Mouse (Mus musculus): ENCODE data around the gene Gabra1. TPM values are rescaled to one million over a fixed set of nuclear protein-coding genes. Genes with fewer than 3 reads are reported as not detected.

The Gabra1 gene
- not detected in 2 replicates for polyA plus RNA-seq (2012; rRNA removed)

- H3K36me3 ChIP-seq (ENCODE audit: control insufficient read depth, insufficient read depth, low read length) = no peaks in the 10 kb centered on the region
- DNase-seq = no peak
- H3K4me3 ChIP-seq (ENCODE audit: control insufficient read depth, insufficient read depth, low read length) = no peak within 1 kb of the TSS
- 9% methylated on average over 13 of the region's 13 CpGs for WGBS
- H3K27ac ChIP-seq (ENCODE audit: control insufficient read depth, insufficient read depth, low read length) = no peak within 1 kb of the TSS
- H3K27me3 ChIP-seq (ENCODE audit: control insufficient read depth, insufficient read depth, low read length) = no peaks in the 10 kb centered on the region
- H3K4me1 ChIP-seq (replicated peaks; ENCODE audit: control insufficient read depth, insufficient read depth, low read length) = no peaks in the 10 kb centered on the region
- no peak for TF ChIP-seq POLR2A (IDR thresholded peaks at IDR 0.05; ENCODE audit: control insufficient read depth, extremely low read depth, insufficient read depth, low read length, poor library complexity)
- no peak for TF ChIP-seq CTCF (IDR thresholded peaks at IDR 0.05; ENCODE audit: borderline replicate concordance, control insufficient read depth, extremely low read depth, insufficient read depth, low read length, poor library complexity)
Measured at GRCm38 (mm10) chr11:42182825-42183152, at the start of gene Gabra1. Gene Gabra1 (minus strand): TSS chr11:42182930.

- no peak overlapping the region for H3K27ac ChIP-seq (ENCODE audit: control insufficient read depth, insufficient read depth, low read length)
- no peaks in the 10 kb centered on the region for H3K36me3 ChIP-seq (ENCODE audit: control insufficient read depth, insufficient read depth, low read length)
- H3K4me3 ChIP-seq (ENCODE audit: control insufficient read depth, insufficient read depth, low read length) = no peak overlapping the region
- TF ChIP-seq CTCF (IDR thresholded peaks at IDR 0.05; ENCODE audit: borderline replicate concordance, control insufficient read depth, extremely low read depth, insufficient read depth, low read length, poor library complexity) (no peak), POLR2A (IDR thresholded peaks at IDR 0.05; ENCODE audit: control insufficient read depth, extremely low read depth, insufficient read depth, low read length, poor library complexity) (no peak)
- H3K27me3 ChIP-seq (ENCODE audit: control insufficient read depth, insufficient read depth, low read length) = no peaks in the 10 kb centered on the region
- no peaks in the 10 kb centered on the region for H3K4me1 ChIP-seq (replicated peaks; ENCODE audit: control insufficient read depth, insufficient read depth, low read length)
- WGBS = 9% methylated on average over 35 of the region's 35 CpGs
- no peak for DNase-seq
Measured at GRCm38 (mm10) chr11:42181973-42182824, 531 bp downstream of the Gabra1 start.

- Histone ChIP-seq H3K27me3 (ENCODE audit: control insufficient read depth, insufficient read depth, low read length) (no peaks in the 10 kb centered on the region), H3K36me3 (ENCODE audit: control insufficient read depth, insufficient read depth, low read length) (no peaks in the 10 kb centered on the region), H3K27ac (ENCODE audit: control insufficient read depth, insufficient read depth, low read length) (no peak overlapping the region), H3K4me1 (replicated peaks; ENCODE audit: control insufficient read depth, insufficient read depth, low read length) (no peaks in the 10 kb centered on the region), H3K4me3 (ENCODE audit: control insufficient read depth, insufficient read depth, low read length) (no peak overlapping the region)
- 31% methylated on average over 5 of the region's 5 CpGs for WGBS
- TF ChIP-seq POLR2A (IDR thresholded peaks at IDR 0.05; ENCODE audit: control insufficient read depth, extremely low read depth, insufficient read depth, low read length, poor library complexity) (no peak), CTCF (IDR thresholded peaks at IDR 0.05; ENCODE audit: borderline replicate concordance, control insufficient read depth, extremely low read depth, insufficient read depth, low read length, poor library complexity) (no peak)
- no peak for DNase-seq
Measured at GRCm38 (mm10) chr11:42181426-42181825, 1.3 kb downstream of the Gabra1 start.

- TF ChIP-seq CTCF (IDR thresholded peaks at IDR 0.05; ENCODE audit: borderline replicate concordance, control insufficient read depth, extremely low read depth, insufficient read depth, low read length, poor library complexity) = no peak
- no peak for TF ChIP-seq POLR2A (IDR thresholded peaks at IDR 0.05; ENCODE audit: control insufficient read depth, extremely low read depth, insufficient read depth, low read length, poor library complexity)
- 87% methylated on average over 5 of the region's 5 CpGs for WGBS
- no peaks in the 10 kb centered on the region for H3K27me3 ChIP-seq (ENCODE audit: control insufficient read depth, insufficient read depth, low read length)
- H3K27ac ChIP-seq (ENCODE audit: control insufficient read depth, insufficient read depth, low read length) = no peak overlapping the region
- no peak overlapping the region for H3K4me3 ChIP-seq (ENCODE audit: control insufficient read depth, insufficient read depth, low read length)
- no peak for DNase-seq
- no peaks in the 10 kb centered on the region for H3K4me1 ChIP-seq (replicated peaks; ENCODE audit: control insufficient read depth, insufficient read depth, low read length)
- no peaks in the 10 kb centered on the region for H3K36me3 ChIP-seq (ENCODE audit: control insufficient read depth, insufficient read depth, low read length)
Measured at GRCm38 (mm10) chr11:42179535-42179934, 3.2 kb downstream of the Gabra1 start.

- 98% methylated on average over 2 of the region's 2 CpGs for WGBS
- no peaks in the 10 kb centered on the region for H3K4me1 ChIP-seq (replicated peaks; ENCODE audit: control insufficient read depth, insufficient read depth, low read length)
- no peak for TF ChIP-seq POLR2A (IDR thresholded peaks at IDR 0.05; ENCODE audit: control insufficient read depth, extremely low read depth, insufficient read depth, low read length, poor library complexity)
- TF ChIP-seq CTCF (IDR thresholded peaks at IDR 0.05; ENCODE audit: borderline replicate concordance, control insufficient read depth, extremely low read depth, insufficient read depth, low read length, poor library complexity) = no peak
- no peak overlapping the region for H3K27ac ChIP-seq (ENCODE audit: control insufficient read depth, insufficient read depth, low read length)
- no peaks in the 10 kb centered on the region for H3K36me3 ChIP-seq (ENCODE audit: control insufficient read depth, insufficient read depth, low read length)
- no peaks in the 10 kb centered on the region for H3K27me3 ChIP-seq (ENCODE audit: control insufficient read depth, insufficient read depth, low read length)
- DNase-seq = no peak
- H3K4me3 ChIP-seq (ENCODE audit: control insufficient read depth, insufficient read depth, low read length) = no peak overlapping the region
Measured at GRCm38 (mm10) chr11:42178296-42178695, 4.4 kb downstream of the Gabra1 start.

- Histone ChIP-seq H3K4me1 (replicated peaks; ENCODE audit: control insufficient read depth, insufficient read depth, low read length) (no peaks in the 10 kb centered on the region), H3K4me3 (ENCODE audit: control insufficient read depth, insufficient read depth, low read length) (no peak overlapping the region), H3K27ac (ENCODE audit: control insufficient read depth, insufficient read depth, low read length) (no peak overlapping the region), H3K36me3 (ENCODE audit: control insufficient read depth, insufficient read depth, low read length) (no peaks in the 10 kb centered on the region), H3K27me3 (ENCODE audit: control insufficient read depth, insufficient read depth, low read length) (no peaks in the 10 kb centered on the region)
- DNase-seq = no peak
- TF ChIP-seq POLR2A (IDR thresholded peaks at IDR 0.05; ENCODE audit: control insufficient read depth, extremely low read depth, insufficient read depth, low read length, poor library complexity) = no peak
- TF ChIP-seq CTCF (IDR thresholded peaks at IDR 0.05; ENCODE audit: borderline replicate concordance, control insufficient read depth, extremely low read depth, insufficient read depth, low read length, poor library complexity) = no peak
- 88% methylated on average over 5 of the region's 5 CpGs for WGBS
Measured at GRCm38 (mm10) chr11:42151396-42151795, 31.3 kb downstream of the Gabra1 start.

Data from thymus, adult 2 months (tissue).